Mouse (Mus musculus) C2C12 (cell line): ENCODE results near the gene 1110002E22Rik. TPM values are rescaled to one million over a fixed set of nuclear protein-coding genes. Genes with fewer than 3 reads are reported as not detected.

ENCODE experiments used
- H3K27me3 ChIP-seq: one replicate; pipeline ENCODE4 v1.6.1; 2011; ENCODE audit not compliant: control insufficient read depth, insufficient read depth, insufficient read length
- H3K36me3 ChIP-seq: one replicate; pipeline ENCODE4 v1.6.1; 2011; ENCODE audit not compliant: control insufficient read depth, insufficient read depth
- H3K4me3 ChIP-seq: one replicate; pipeline ENCODE4 v1.5.1; 2011; ENCODE audit warnings: mild to moderate bottlenecking, control low read depth; ENCODE audit not compliant: poor library complexity, insufficient read depth, severe bottlenecking
- H3K79me2 ChIP-seq: one replicate; pipeline ENCODE4 v1.6.1; 2011; ENCODE audit not compliant: control insufficient read depth, insufficient read depth
- H3K79me3 ChIP-seq: one replicate; pipeline ENCODE4 v1.6.1; 2011; ENCODE audit warnings: low read depth, control low read depth
- H3ac ChIP-seq: one replicate; pipeline ENCODE3; 2011; ENCODE audit warnings: low read depth; ENCODE audit not compliant: control insufficient read depth, insufficient read length
- CEBPB ChIP-seq: IDR thresholded peaks from one replicate; pipeline ENCODE4 v1.6.1; 2011; ENCODE audit warnings: low read depth, mild to moderate bottlenecking, control low read depth, moderate library complexity
- CTCF ChIP-seq: IDR thresholded peaks from one replicate; pipeline ENCODE4 v1.5.1; 2011; ENCODE audit not compliant: control insufficient read depth, insufficient read depth, insufficient read length
- FOSL1 ChIP-seq: IDR thresholded peaks from one replicate; pipeline ENCODE4 v1.8.0; 2011; ENCODE audit warnings: mild to moderate bottlenecking, low read length; ENCODE audit not compliant: poor library complexity, insufficient read depth, severe bottlenecking
- MAX ChIP-seq: IDR thresholded peaks from one replicate; pipeline ENCODE4 v1.6.1; 2011; ENCODE audit warnings: mild to moderate bottlenecking, control low read depth
- MYOD1 ChIP-seq: IDR thresholded peaks from one replicate; pipeline ENCODE4 v1.6.1; 2011; ENCODE audit warnings: low read depth; ENCODE audit not compliant: control insufficient read depth, insufficient read length
- MYOG ChIP-seq: IDR thresholded peaks from one replicate; pipeline ENCODE4 v1.6.1; 2011; ENCODE audit not compliant: control insufficient read depth, insufficient read length; ENCODE audit errors: extremely low read depth
- USF1 ChIP-seq: IDR thresholded peaks from one replicate; pipeline ENCODE4 v1.6.1; 2011; ENCODE audit warnings: low read depth, mild to moderate bottlenecking, control low read depth, moderate library complexity
- polyA plus RNA-seq: library from polyadenylated mRNA; unstranded; fragments of >200 nt; fragmentation: generic; extraction: Trizol; gene quantifications from one replicate; pipeline ENCODE4 v1.2.1, GENCODE M21; 2012; ENCODE audit warnings: missing spikeins

Gene 1110002E22Rik
- polyA plus RNA-seq, 1 experiment: 6.5 TPM

DNA sequence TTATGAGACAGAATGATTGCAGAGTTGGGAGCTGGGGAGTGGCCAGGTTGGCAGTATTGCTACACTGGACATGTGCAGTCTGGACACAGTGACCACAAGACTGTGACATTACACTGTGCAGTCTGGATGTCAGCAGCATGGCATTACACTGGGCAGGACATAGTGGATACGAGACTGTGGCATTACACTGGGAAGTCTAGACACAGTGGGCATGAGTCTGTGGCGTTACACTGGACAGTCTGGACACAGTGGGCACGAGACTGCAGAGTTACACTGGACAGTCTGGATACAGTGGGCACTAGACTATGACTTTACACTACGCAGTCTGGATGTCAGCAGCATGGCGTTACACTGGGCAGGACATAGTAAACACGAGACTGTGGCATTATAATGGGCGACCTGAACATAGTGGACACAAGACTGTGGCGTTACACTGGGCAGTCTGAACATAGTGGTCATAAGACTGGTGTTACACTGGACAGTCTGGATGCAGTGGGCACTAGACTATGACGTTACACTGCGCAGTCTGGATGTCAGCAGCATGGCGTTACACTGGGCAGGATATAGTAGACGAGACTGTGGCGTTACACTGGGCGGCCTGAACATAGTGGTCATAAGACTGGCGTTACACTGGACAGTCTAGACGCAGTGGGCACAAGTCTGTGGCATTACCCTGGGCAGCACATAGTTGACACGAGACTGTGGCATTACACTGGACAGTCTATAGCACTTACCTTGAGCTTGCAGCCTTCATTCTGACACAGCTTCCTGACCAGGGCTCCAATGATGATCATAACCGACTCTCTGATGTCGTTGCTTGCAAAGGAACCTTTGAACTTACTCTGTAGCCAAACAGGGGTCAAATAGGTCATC is 46.3 kb downstream of the 1110002E22Rik start:
- Histone ChIP-seq H3K79me2 (no peaks in the 10 kb centered on the region), H3ac (no peak overlapping the region), H3K4me3 (no peak overlapping the region), H3K79me3 (no peaks in the 10 kb centered on the region), H3K27me3 (no peaks in the 10 kb centered on the region), H3K36me3 (no peaks in the 10 kb centered on the region)
- TF ChIP-seq CEBPB: no peak
- no peak for TF ChIP-seq MAX
- no peak for TF ChIP-seq USF1
- no peak for TF ChIP-seq FOSL1
- TF ChIP-seq MYOG: no peak
- no peak for TF ChIP-seq CTCF
- no peak for TF ChIP-seq MYOD1

DNA sequence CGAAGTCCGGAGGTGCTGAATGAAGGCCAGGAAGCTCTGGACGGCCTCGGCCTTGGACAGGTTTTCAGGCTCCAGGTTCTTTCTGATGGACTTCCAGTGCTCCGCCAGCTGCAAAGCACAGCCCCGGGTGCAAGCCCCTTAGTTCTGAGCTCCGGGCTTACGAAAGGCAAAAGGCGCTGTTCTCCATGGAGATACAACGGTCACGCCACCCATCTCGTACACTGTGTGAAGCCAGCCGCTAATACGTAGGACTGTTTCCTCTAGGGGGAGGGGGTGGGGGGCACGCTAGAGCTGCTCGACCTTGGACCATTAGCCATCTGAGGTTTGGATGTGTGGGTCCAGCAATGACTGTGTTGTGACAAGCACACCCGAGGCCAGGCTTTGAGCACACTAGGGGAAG is 49.3 kb downstream of the 1110002E22Rik start:
- H3K27me3 ChIP-seq: no peaks in the 10 kb centered on the region
- no peaks in the 10 kb centered on the region for H3K36me3 ChIP-seq
- no peaks in the 10 kb centered on the region for H3K79me3 ChIP-seq
- H3K79me2 ChIP-seq: no peaks in the 10 kb centered on the region
- no peak overlapping the region for H3K4me3 ChIP-seq
- TF ChIP-seq MYOD1: no peak
- H3ac ChIP-seq: no peak overlapping the region

DNA sequence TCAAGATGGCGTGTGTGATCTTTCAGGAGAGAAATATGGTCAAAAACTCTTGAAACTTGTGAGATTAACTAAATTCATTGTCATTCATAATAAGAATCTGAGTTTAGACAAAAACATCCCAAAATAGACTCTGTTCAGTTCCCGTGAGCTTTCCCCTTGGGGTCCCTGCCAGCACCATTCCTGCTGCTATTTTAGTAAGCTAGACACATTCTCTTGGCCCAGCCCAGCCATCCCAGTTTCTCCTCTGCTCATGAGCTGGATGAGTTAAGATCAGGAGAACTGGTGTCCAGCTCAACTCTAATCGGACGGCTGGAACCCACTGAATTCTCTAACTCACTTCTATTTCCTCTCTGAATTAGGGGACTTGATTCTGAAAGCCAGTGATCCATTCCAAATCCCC is 52.0 kb downstream of the 1110002E22Rik start:
- Histone ChIP-seq H3K4me3 (no peak overlapping the region), H3ac (no peak overlapping the region), H3K27me3 (no peaks in the 10 kb centered on the region), H3K79me3 (no peaks in the 10 kb centered on the region), H3K79me2 (no peaks in the 10 kb centered on the region), H3K36me3 (no peaks in the 10 kb centered on the region)
- TF ChIP-seq FOSL1 (no peak), MYOG (no peak), MAX (no peak), CTCF (no peak), USF1 (no peak), MYOD1 (no peak), CEBPB (no peak)

DNA sequence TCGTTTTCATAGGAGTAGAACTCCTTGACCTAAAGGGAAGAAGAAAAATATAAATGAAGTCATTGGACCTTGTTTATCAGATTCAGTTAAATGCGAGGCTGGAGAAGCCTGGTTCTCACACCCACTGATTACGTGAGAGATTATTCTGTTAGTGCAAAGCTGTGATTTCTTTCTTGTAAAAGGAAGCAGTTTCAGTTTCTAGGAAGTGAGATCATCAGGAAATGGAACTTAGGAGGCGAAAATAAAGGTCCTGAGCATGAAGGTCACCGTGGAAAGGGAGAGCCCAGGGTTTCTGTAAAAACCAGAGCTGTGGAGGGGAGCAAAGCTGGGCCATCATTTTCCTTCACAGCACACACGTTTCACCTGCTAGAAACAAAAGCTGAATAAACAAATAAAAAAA is 53.5 kb downstream of the 1110002E22Rik start:
- TF ChIP-seq MYOD1: no peak
- TF ChIP-seq USF1: no peak
- no peak for TF ChIP-seq FOSL1
- no peak for TF ChIP-seq CTCF
- no peak for TF ChIP-seq MAX
- no peak for TF ChIP-seq CEBPB
- no peak for TF ChIP-seq MYOG
- no peaks in the 10 kb centered on the region for H3K79me2 ChIP-seq
- no peak overlapping the region for H3ac ChIP-seq
- H3K79me3 ChIP-seq: no peaks in the 10 kb centered on the region
- no peaks in the 10 kb centered on the region for H3K27me3 ChIP-seq
- no peak overlapping the region for H3K4me3 ChIP-seq
- no peaks in the 10 kb centered on the region for H3K36me3 ChIP-seq

DNA sequence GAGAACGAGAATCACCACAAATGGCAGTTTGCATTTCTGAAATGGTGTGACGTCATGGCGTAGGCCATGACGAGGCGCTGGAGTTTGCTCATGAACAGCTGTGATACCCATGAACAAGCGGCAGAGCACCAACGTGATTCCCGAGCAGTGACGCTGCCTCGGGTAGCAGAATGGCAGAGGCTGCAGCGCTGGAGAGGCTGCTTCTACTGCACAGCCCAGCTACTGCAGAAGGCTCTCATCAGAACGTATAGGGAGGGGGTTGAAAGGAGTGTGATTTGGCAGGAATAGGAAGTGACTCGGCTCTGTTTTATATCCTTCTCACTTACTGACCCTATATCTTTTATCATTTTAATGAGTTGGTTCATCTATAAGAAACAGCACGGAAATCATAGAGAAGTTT is 54.0 kb downstream of the 1110002E22Rik start:
- TF ChIP-seq USF1: no peak
- no peak for TF ChIP-seq MYOD1
- no peak for TF ChIP-seq MYOG
- no peak for TF ChIP-seq CTCF
- H3K36me3 ChIP-seq: no peaks in the 10 kb centered on the region
- H3K79me3 ChIP-seq: no peaks in the 10 kb centered on the region
- no peak overlapping the region for H3ac ChIP-seq
- H3K79me2 ChIP-seq: no peaks in the 10 kb centered on the region
- no peaks in the 10 kb centered on the region for H3K27me3 ChIP-seq
- no peak overlapping the region for H3K4me3 ChIP-seq

DNA sequence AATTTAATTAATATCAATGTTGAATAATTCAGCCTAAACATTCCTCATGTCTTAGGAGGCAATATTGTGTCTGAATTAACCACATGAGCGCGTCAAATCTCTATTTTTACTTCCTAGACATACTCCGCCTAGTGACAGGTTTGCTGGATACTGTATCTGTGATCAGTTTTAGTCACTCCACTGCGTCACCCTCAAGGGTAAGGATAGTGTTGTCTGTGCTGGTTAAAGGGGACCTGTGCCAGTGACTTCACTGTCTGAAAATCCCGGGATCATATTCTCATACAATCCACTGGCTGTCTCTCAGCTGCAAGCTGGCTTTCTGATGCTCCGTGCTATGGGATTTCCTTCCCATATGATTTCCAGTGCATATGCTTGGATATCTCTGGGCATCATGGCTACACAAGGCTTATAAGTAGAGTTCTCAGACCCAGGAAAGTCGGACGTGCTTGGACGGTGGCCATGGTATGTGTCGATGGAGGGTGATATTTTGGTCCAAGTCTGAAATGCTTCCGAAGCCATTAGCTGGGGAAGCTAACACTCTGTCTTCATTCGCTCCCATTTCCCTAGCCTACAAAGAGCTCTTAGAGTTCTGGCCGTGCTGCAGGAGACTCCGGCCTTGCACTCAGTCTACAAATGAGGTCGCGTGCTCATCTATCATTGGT is 54.7 kb downstream of the 1110002E22Rik start:
- H3K79me3 ChIP-seq: no peaks in the 10 kb centered on the region
- TF ChIP-seq MYOD1: peak; percentile 23
- TF ChIP-seq MYOG: no peak
- TF ChIP-seq CTCF: no peak
- H3K27me3 ChIP-seq: no peaks in the 10 kb centered on the region
- no peak overlapping the region for H3K4me3 ChIP-seq
- no peaks in the 10 kb centered on the region for H3K36me3 ChIP-seq
- no peak overlapping the region for H3ac ChIP-seq
- H3K79me2 ChIP-seq: no peaks in the 10 kb centered on the region
